Mouse (Mus musculus) macrophage (primary cell): ENCODE measurements around the gene Otub1. TPM values are rescaled to one million over a fixed set of nuclear protein-coding genes. Genes with fewer than 3 reads are reported as not detected.

Experiments used
- H3K27ac ChIP-seq: fragments of 350-480 bp; formaldehyde crosslinking; 2 replicates; pipeline ENCODE4 v1.9.0; 2021
- H3K36me3 ChIP-seq: fragments of 350-480 bp; formaldehyde crosslinking; 2 replicates; pipeline ENCODE4 v1.9.0; 2021; ENCODE audit errors: inconsistent target
- H3K4me3 ChIP-seq: fragments of 350-480 bp; formaldehyde crosslinking; 2 replicates; pipeline ENCODE4 v1.9.0; 2021; ENCODE audit errors: inconsistent target
- H3K79me2 ChIP-seq: fragments of 350-480 bp; formaldehyde crosslinking; 2 replicates; pipeline ENCODE4 v1.9.0; 2021; ENCODE audit errors: inconsistent target
- WGBS: methylation state at CpG from one replicate; pipeline ENCODE4 v1.1.7; 2026; ENCODE audit warnings: inconsistent platforms; ENCODE audit not compliant: missing documents; 5-methylcytosine and 5-hydroxymethylcytosine counted together
- polyA plus RNA-seq: library from polyadenylated mRNA; stranded (reverse); fragments of 250-400 nt; gene quantifications from 3 replicates; pipeline ENCODE4 v1.2.4, GENCODE M21; 2018; ENCODE audit warnings: inconsistent platforms

The Otub1 gene
- polyA plus RNA-seq, 1 experiment from 2014 or later, result 63.3 TPM

DNA sequence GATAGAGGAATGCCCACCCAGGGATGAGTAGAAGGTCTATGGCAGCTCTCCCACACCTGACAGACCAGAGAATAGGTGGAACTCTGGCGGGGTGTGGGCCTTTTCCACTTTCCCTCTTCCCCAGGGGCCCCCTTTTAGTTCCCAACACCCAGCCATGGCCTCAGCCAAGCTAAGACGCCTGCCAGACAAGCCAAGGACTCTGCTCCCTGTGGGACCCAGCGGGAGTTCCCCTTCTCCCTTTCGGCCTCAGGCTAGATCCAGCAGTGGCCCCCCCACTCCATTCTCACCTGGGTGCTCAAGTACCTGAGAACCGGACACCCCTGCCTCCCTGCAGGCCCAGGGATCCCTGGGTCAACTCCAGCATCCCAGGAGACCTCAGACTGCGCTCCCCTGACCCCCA is 16.1 kb upstream of the Otub1 start:
- H3K4me3 ChIP-seq, result no peak overlapping the region
- no peak overlapping the region for H3K27ac ChIP-seq
- H3K36me3 ChIP-seq, result no peaks in the 10 kb centered on the region
- peaks cover under 1% of the 10 kb centered on the region; the same call in 1 of the 2 replicates for H3K79me2 ChIP-seq
- 92% methylated on average over 6 of the region's 6 CpGs for WGBS

DNA sequence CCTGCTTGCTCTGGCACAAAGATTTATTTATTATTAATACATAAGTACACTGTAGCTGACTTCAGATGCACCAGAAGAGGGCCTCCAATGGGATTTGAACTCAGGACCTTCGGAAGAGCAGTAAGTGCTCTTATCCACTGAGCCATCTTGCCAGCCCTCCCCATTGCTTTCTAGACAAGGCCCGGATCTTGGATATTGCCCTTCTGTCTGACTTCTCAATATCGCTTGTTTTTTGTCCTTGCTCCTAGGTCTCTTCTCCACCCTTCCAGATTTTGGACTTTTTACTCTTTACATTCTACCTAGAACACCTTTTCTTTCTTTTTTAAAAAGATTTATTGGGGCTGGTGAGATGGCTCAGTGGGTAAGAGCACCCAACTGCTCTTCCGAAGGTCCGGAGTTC is 12.6 kb upstream of the Otub1 start:
- peaks cover 35% of the 10 kb centered on the region for H3K79me2 ChIP-seq
- no peak overlapping the region for H3K4me3 ChIP-seq
- peaks cover 9% of the 10 kb centered on the region; the same call in 1 of the 2 replicates for H3K36me3 ChIP-seq
- H3K27ac ChIP-seq, result no peak overlapping the region
- 94% methylated on average over 5 of the region's 5 CpGs for WGBS

DNA sequence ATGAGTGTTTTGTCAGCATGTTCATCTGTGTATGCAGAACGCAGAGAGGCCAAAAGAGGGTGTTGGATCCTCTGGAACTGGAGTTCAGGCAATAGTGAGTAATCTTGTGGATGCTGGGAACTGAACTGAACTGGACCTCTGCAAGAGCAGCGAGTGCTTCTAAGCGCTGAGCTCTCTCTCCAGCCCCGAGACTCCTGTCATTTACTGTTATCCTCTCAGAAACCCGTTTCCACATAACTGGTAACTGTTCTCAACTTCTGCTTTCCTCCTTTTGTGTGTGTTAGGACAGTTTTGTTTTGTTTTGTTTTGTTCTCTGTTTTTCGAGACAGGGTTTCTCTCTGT is 11.8 kb upstream of the Otub1 start:
- Histone ChIP-seq H3K27ac (peak overlapping the region; percentile 17), H3K4me3 (peak overlapping the region; percentile 90), H3K36me3 (peaks cover 9% of the 10 kb centered on the region; the same call in 1 of the 2 replicates), H3K79me2 (peaks cover 43% of the 10 kb centered on the region)
- WGBS, result 0% methylated on average over 6 of the region's 6 CpGs

DNA sequence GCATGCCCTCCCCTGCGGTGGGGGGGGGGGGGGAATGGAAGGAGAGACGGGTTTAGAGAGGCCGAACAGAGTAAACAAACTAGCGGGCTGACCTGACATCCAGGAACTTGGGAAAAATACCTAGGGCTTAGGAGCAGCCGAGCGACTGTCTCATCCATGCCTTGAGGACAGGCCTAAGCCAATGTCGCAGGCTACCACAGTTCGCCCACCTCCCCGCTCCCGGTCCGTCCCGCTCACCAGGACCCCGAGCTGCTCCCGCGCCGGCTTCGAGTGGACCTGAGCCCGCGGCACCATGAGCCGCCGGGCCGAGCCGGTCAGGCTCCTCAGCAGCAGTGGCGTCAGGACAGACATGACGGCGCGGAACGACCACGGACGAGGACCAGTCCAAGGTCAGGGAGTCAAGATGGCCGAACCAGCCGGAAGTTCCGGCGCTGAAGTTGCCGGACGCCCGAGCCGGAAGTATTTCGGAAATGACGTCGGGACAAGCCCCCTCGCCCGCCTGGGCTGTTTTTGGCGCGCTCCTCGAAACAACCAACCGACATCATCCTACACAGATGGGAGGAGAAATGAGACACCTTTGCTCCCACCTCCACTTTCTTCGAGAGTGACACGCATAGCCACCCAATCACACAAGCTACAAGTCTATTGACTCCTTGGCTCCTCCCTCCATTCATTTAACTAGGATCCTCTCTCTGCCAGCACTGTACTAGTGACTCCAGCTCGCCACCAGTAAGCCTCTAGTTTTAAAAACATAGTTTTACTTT is 11.2 kb upstream of the Otub1 start, which contains the start of gene Cox8a:
Gene Cox8a, minus strand, starts transcription at position 455 of the 764 bp plus-strand sequence.
- Histone ChIP-seq H3K36me3 (peaks cover 9% of the 10 kb centered on the region; the same call in 1 of the 2 replicates), H3K4me3 (peak within 1 kb of the TSS; percentile 90), H3K27ac (peak within 1 kb of the TSS; percentile 62), H3K79me2 (peaks cover 49% of the 10 kb centered on the region)
- under 1% methylated on average over 50 of the region's 50 CpGs for WGBS

DNA sequence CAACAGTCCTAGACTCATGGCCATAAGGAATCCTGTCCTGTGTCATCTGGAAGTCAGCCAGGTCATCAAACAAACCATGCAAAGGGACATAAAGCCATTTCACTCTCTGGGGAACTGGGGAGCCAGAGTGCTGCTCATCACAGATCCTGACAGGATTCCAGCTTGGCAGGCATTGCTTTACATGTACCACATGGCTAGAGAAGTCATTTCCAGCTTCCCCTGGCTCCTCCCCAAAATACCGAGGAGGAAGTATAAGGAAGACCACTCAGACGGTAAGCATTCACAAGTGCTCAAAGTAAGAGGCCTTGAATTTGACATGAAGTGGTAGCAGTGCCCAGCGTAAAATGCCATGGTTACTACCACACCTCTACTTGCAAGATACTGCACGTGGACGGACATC is 8.4 kb upstream of the Otub1 start:
- WGBS, result 73% methylated on average over 5 of the region's 5 CpGs
- Histone ChIP-seq H3K27ac (no peak overlapping the region), H3K4me3 (no peak overlapping the region), H3K79me2 (peaks cover 58% of the 10 kb centered on the region), H3K36me3 (peaks cover 9% of the 10 kb centered on the region; the same call in 1 of the 2 replicates)

DNA sequence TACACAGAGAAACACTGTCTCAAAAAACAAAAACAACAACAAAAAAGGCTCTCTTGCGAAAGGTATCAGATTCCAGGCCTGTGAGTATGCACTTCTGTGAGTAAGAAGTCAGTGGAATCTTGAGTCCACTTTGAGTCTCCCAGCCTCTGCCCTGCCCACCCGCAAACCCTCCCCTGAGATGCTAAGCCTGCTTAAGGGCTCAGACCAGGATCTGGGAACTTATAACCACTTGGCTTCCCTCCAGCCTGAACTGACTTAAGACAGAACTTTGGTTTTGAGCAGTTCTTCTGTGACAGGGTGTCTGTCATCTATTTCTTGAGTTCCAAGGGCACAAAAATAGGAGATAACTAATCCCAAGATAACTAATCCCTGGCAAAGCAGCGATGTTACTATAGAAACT is 6.9 kb upstream of the Otub1 start:
- H3K36me3 ChIP-seq, result peaks cover 9% of the 10 kb centered on the region; the same call in 1 of the 2 replicates
- WGBS, result 97% methylated on average over 3 of the region's 3 CpGs

DNA sequence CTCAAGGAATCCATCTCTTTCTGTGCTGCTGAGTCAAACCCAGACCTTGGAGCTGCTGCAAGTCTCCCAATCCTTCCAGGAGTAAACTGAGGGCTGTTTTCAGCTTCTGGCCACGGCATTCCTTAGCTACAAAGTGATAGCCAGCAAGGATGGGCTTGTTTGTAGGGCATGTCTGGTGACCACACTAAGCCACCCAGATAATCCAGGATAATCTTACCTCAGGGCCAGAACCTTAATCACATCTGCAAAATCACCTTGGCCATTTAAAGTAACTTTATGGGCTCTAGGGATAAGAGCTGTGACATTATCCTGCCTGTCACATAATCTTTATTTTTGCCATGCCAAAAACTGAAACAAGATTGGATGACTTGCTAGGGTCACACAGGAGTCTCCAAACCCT is 6.1 kb upstream of the Otub1 start:
- Histone ChIP-seq H3K36me3 (peaks cover 9% of the 10 kb centered on the region; the same call in 1 of the 2 replicates), H3K27ac (no peak overlapping the region), H3K79me2 (peaks cover 57% of the 10 kb centered on the region), H3K4me3 (no peak overlapping the region)
- 83% methylated on average over 1 of the region's 1 CpGs for whole genome bisulfite sequencing

More for the DNA sequence above, 6.9 kb upstream of the Otub1 start:
- H3K4me3 ChIP-seq, result no peak overlapping the region
- H3K27ac ChIP-seq, result no peak overlapping the region
- peaks cover 58% of the 10 kb centered on the region for H3K79me2 ChIP-seq

DNA sequence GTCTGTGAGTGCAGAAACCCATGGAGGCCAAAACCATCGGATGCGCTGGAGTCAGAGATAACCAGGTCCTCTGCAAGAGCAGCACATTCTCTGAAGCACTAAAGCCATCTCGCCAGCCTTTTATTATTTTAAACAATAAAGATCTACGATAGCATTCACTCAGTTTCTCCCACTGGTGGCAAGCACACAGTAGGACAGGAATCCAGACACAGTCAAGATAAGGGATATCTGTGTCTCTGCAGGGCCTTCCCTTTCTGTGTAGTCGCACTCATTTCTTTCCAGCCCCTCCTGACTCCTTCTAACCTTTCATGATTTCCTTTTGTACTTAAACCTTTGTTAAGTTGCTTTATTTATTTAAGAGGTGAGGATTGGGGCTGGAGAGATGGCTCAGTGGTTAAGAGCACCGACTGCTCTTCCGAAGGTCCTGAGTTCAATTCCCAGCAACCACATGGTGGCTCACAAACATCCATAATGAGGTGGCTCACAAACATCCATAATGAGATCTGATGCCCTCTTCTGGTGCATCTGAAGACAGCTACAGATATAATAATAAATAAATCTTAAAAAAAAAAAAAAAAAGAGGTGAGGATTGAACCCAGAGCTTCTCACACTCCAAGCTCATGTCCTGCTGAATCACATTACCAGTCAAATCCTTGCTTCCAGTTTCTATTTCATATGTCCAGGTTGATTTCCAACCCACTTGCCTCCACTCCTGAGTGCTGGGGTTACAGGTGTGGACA is 4.0 kb upstream of the Otub1 start:
- Histone ChIP-seq H3K4me3 (no peak overlapping the region), H3K27ac (no peak overlapping the region), H3K36me3 (peaks cover 9% of the 10 kb centered on the region; the same call in 1 of the 2 replicates), H3K79me2 (peaks cover 42% of the 10 kb centered on the region)
- 93% methylated on average over 7 of the region's 7 CpGs for WGBS

DNA sequence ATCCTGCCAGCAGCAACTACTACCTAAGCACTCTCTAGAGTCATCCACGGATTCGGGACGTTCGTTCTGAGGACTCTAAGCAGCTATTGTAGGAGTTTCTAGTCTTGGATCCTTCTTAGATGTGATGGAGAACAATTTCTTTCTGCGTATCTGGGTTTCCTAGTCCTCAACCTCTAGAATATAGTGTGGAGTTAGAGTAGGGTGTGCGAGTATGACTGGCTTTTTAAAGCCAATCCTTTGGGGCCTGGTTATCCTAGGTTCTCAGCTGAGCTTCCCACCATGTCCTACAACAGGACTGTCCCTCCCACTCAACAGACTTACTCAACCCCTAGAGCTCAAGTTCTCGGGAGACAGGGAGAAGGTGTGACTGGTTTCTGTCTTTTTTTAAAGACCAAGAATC is 790 bp downstream of the Otub1 start:
- Histone ChIP-seq H3K79me2 (peaks cover 34% of the 10 kb centered on the region), H3K27ac (peak overlapping the region; percentile 75), H3K36me3 (peaks cover 35% of the 10 kb centered on the region), H3K4me3 (peak overlapping the region; percentile 74)
- WGBS, result 35% methylated on average over 7 of the region's 7 CpGs

DNA sequence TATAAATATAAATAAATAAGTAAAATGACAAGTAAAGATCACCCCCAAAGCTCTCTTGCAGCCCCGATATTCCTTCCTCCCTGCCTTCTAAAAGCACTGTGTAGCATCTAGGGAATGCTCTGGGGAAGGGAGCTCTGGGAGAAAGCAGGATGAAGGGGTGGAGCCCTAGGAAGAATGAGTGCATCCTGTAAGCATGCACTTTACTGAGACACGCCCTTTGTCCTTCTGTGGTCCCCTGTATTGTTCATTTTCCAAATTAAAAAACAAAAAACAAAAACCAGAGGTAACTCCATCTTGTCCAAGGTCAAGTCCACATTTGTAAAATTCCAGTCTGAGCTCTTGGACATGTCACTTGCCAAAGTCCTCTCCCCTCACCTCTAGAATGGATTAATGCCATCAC is 1.2 kb downstream of the Otub1 start:
- 80% methylated on average over 2 of the region's 2 CpGs for WGBS
- Histone ChIP-seq H3K4me3 (peak overlapping the region; percentile 74), H3K27ac (peak overlapping the region; percentile 75; the same call in 1 of the 2 replicates), H3K79me2 (peaks cover 34% of the 10 kb centered on the region), H3K36me3 (peaks cover 39% of the 10 kb centered on the region)

DNA sequence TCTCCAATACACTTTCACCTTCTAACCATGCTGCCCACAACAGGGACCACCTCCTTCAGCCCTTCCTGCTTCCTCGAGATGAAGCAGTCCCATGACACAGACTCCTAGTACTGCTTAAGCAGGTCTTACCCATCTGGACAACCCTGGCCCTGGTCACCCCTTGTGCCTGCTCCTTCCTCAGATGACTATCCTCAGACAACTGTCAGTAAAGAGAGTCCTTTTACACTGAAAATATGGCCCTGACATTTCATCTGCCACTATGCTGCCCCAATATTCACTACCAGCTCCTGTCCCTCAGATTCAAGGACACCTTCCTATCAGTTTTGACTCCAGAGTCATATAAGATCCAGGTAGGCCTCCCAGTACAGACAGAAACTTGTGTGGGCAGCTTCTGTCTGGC is 5.7 kb downstream of the Otub1 start:
- WGBS, result 40% methylated on average over 1 of the region's 1 CpGs
- Histone ChIP-seq H3K4me3 (no peak overlapping the region), H3K36me3 (peaks cover 69% of the 10 kb centered on the region), H3K79me2 (peaks cover 32% of the 10 kb centered on the region), H3K27ac (no peak overlapping the region)

DNA sequence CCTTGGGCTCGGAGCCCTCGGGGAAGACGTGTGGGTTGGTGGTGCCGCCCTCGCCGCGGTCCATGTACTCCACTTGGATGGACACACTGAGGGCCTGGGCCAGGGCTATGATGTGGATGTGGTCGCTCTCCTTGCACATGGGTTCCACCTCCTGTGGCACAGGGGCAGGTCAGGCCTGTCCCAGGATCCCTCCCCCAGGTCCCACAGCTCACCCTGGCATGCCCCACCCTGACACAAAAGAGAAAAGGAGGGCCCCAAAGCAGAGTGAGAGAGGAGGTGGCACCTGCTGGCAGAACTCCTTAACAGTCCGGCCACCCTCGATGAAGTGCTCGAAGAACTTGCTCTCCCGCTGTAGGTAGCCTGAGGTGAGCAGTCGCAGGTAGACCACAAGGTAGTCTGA is 7.0 kb downstream of the Otub1 start:
- H3K27ac ChIP-seq, result no peak overlapping the region
- H3K79me2 ChIP-seq, result peaks cover 19% of the 10 kb centered on the region
- H3K36me3 ChIP-seq, result peaks cover 68% of the 10 kb centered on the region
- no peak overlapping the region for H3K4me3 ChIP-seq
- 94% methylated on average over 13 of the region's 13 CpGs for WGBS

DNA sequence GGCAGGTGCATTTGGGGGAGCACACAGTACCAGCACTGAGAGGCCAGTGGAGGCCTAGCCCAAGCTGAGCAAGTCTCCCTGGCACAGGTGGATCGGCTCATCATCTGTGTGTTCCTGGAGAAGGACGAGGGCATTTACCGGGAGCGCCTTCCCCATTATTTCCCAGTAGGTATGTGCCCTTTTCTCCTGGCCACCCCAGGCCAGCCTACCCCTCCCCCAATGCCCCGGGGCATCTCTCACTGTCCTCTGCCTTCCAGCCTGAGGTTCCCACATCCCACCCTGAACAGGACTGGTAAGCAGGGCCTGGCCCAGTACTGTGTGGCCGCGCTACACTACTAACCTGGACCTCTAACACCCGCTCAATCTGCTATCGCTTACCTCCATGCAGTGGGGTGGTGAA is 8.7 kb downstream of the Otub1 start:
- Histone ChIP-seq H3K36me3 (peaks cover 52% of the 10 kb centered on the region), H3K27ac (no peak overlapping the region), H3K79me2 (peaks cover 2% of the 10 kb centered on the region; the same call in 1 of the 2 replicates), H3K4me3 (no peak overlapping the region)
- 96% methylated on average over 9 of the region's 9 CpGs for WGBS

DNA sequence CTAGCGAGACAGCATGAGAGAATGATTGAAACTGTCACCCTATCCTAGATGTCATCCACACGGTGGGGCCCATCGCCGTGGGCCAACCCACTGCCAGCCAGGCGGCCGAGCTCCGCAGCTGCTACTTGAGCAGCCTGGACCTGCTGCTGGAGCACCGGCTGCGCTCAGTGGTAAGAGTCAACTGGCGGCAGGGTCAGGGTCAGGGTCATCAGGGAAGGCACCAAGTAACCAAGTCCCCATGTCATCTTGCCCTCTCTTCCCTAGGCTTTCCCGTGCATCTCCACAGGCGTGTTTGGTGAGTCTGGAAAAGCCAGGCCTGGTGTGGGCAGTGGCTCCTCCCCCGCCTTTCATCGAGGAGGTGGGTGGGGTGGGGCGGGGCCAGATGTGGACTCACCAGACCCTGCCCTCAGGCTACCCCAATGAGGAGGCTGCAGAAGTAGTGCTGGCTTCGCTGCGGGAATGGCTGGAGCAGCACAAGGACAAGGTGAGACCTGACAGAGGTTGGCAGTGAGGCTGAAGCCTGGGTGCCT is 9.3 kb downstream of the Otub1 start:
- H3K36me3 ChIP-seq, result peaks cover 48% of the 10 kb centered on the region
- no peaks in the 10 kb centered on the region for H3K79me2 ChIP-seq
- no peak overlapping the region for H3K27ac ChIP-seq
- no peak overlapping the region for H3K4me3 ChIP-seq
- 86% methylated on average over 17 of the region's 17 CpGs for WGBS
